Mouse (Mus musculus) midbrain, embryonic 10.5 days (tissue): Measurements from ENCODE around the gene Art2b. TPM values are rescaled to one million over a fixed set of nuclear protein-coding genes. Genes with fewer than 3 reads are reported as not detected.
"Not testable (repeated sequence)": the region's sequence is repeated elsewhere in the genome, so short reads cannot be mapped to it uniquely, and the experiment has no call there.

Experiments
- DNase-seq: peaks from one replicate; pipeline ENCODE4 v3.0.0-alpha.2; 2017; ENCODE audit warnings: low spot score
- H3K27ac ChIP-seq: fragments of 300-500 bp; sonication (generic); replicated peaks from 2 replicates; pipeline ENCODE4 v1.5.1; 2016; ENCODE audit warnings: mild to moderate bottlenecking
- H3K27me3 ChIP-seq: fragments of 300-500 bp; sonication (generic); 2 replicates; pipeline ENCODE4 v1.6.1; 2016; ENCODE audit warnings: low read depth, mild to moderate bottlenecking; ENCODE audit not compliant: poor library complexity, severe bottlenecking
- H3K36me3 ChIP-seq: fragments of 300-500 bp; sonication (generic); 2 replicates; pipeline ENCODE4 v1.6.1; 2016; ENCODE audit warnings: mild to moderate bottlenecking, moderate library complexity
- H3K4me1 ChIP-seq: fragments of 300-500 bp; sonication (generic); 2 replicates; pipeline ENCODE4 v1.6.1; 2016
- H3K4me3 ChIP-seq: fragments of 300-500 bp; sonication (generic); 2 replicates; pipeline ENCODE4 v1.5.1; 2016; ENCODE audit warnings: mild to moderate bottlenecking, moderate library complexity
- H3K9me3 ChIP-seq: fragments of 300-500 bp; sonication (generic); replicated peaks from 2 replicates; pipeline ENCODE4 v1.6.1; 2016; ENCODE audit warnings: mild to moderate bottlenecking
- WGBS: fragments of 180-500 bp; shearing (Covaris S2); methylation state at CpG from one replicate; pipeline ENCODE4 v1.1.7; 2016; 5-methylcytosine and 5-hydroxymethylcytosine counted together
- polyA plus RNA-seq: library from polyadenylated mRNA; unstranded; fragments of >200 nt; fragmentation: Nextera tagmentation; extraction: Ambion mirVana; gene quantifications from 2 replicates; pipeline ENCODE4 v1.2.1, GENCODE M21; 2016

The Art2b gene
- polyA plus RNA-seq, 1 experiment from 2014 or later = not detected

GRCm38 (mm10) chr7:101555473-101555872, 29.9 kb downstream of the Art2b start:
- not testable (repeated sequence) for H3K27ac ChIP-seq, H3K9me3 ChIP-seq, H3K36me3 ChIP-seq, H3K4me1 ChIP-seq, DNase-seq, H3K27me3 ChIP-seq, H3K4me3 ChIP-seq
- 92% methylated on average over 3 of the region's 3 CpGs for WGBS

- no peak for DNase-seq
- no peaks in the 10 kb centered on the region for H3K27me3 ChIP-seq
- WGBS = 94% methylated on average over 1 of the region's 1 CpGs
- no peak overlapping the region for H3K4me3 ChIP-seq
- H3K27ac ChIP-seq = no peak overlapping the region
- H3K9me3 ChIP-seq = no peaks in the 10 kb centered on the region
- 0 out of 2 replicates have a peak, but pooled peaks cover 5% of the 10 kb centered on the region for H3K4me1 ChIP-seq
- no peaks in the 10 kb centered on the region for H3K36me3 ChIP-seq
These were observed 33.9 kb downstream of the Art2b start for GRCm38 (mm10) chr7:101551530-101551929.

- H3K36me3 ChIP-seq = no peaks in the 10 kb centered on the region
- H3K27ac ChIP-seq = no peak overlapping the region
- WGBS = 75% methylated on average over 7 of the region's 7 CpGs
- H3K9me3 ChIP-seq = no peaks in the 10 kb centered on the region
- no peaks in the 10 kb centered on the region for H3K27me3 ChIP-seq
- no peak overlapping the region for H3K4me3 ChIP-seq
- 0 out of 2 replicates have a peak, but pooled peaks cover 5% of the 10 kb centered on the region for H3K4me1 ChIP-seq
- no peak for DNase-seq
These were observed 34.5 kb downstream of the Art2b start for GRCm38 (mm10) chr7:101550686-101551485.

GRCm38 (mm10) chr7:101549266-101549665, 36.1 kb downstream of the Art2b start:
- H3K4me1 ChIP-seq = 0 out of 2 replicates have a peak, but pooled peaks cover 5% of the 10 kb centered on the region
- no peaks in the 10 kb centered on the region for H3K36me3 ChIP-seq
- no peaks in the 10 kb centered on the region for H3K27me3 ChIP-seq
- no peaks in the 10 kb centered on the region for H3K9me3 ChIP-seq
- WGBS = 87% methylated on average over 3 of the region's 3 CpGs
- H3K4me3 ChIP-seq = no peak overlapping the region
- H3K27ac ChIP-seq = no peak overlapping the region
- DNase-seq = no peak

GRCm38 (mm10) chr7:101547651-101548050, 37.7 kb downstream of the Art2b start:
- Histone ChIP-seq H3K4me3 (no peak overlapping the region), H3K36me3 (no peaks in the 10 kb centered on the region), H3K4me1 (0 out of 2 replicates have a peak, but pooled peaks cover 5% of the 10 kb centered on the region), H3K27ac (no peak overlapping the region), H3K27me3 (no peaks in the 10 kb centered on the region), H3K9me3 (no peaks in the 10 kb centered on the region)
- no peak for DNase-seq
- WGBS = 89% methylated on average over 3 of the region's 3 CpGs

- H3K36me3 ChIP-seq = no peaks in the 10 kb centered on the region
- WGBS = 77% methylated on average over 10 of the region's 10 CpGs
- H3K4me3 ChIP-seq = no peak overlapping the region
- peaks cover 18% of the 10 kb centered on the region for H3K4me1 ChIP-seq
- no peak for DNase-seq
- H3K27ac ChIP-seq = no peak overlapping the region
- peaks cover 6% of the 10 kb centered on the region; the same call in 1 of the 2 replicates for H3K27me3 ChIP-seq
- H3K9me3 ChIP-seq = no peaks in the 10 kb centered on the region
These were observed 43.7 kb downstream of the Art2b start for GRCm38 (mm10) chr7:101541734-101542133.

- Histone ChIP-seq H3K4me3 (no peak overlapping the region), H3K27me3 (peaks cover 6% of the 10 kb centered on the region; the same call in 1 of the 2 replicates), H3K9me3 (no peaks in the 10 kb centered on the region), H3K27ac (no peak overlapping the region), H3K4me1 (peaks cover 18% of the 10 kb centered on the region), H3K36me3 (no peaks in the 10 kb centered on the region)
- DNase-seq = peak; percentile 74
- 4% methylated on average over 11 of the region's 11 CpGs for WGBS
These were observed 44.3 kb downstream of the Art2b start for GRCm38 (mm10) chr7:101541132-101541531.

GRCm38 (mm10) chr7:101540684-101541083, 44.7 kb downstream of the Art2b start:
- Histone ChIP-seq H3K36me3 (no peaks in the 10 kb centered on the region), H3K4me1 (peaks cover 22% of the 10 kb centered on the region), H3K27me3 (peaks cover 6% of the 10 kb centered on the region; the same call in 1 of the 2 replicates), H3K4me3 (no peak overlapping the region), H3K27ac (no peak overlapping the region), H3K9me3 (no peaks in the 10 kb centered on the region)
- no peak for DNase-seq
- WGBS = 84% methylated on average over 5 of the region's 5 CpGs

- no peak for DNase-seq
- 51% methylated on average over 9 of the region's 9 CpGs for WGBS
These were observed 45.6 kb downstream of the Art2b start for GRCm38 (mm10) chr7:101539774-101540173.

GRCm38 (mm10) chr7:101538141-101538933, 47.1 kb downstream of the Art2b start:
- H3K4me1 ChIP-seq = peaks cover 38% of the 10 kb centered on the region
- no peak overlapping the region for H3K4me3 ChIP-seq
- no peak for DNase-seq
- H3K9me3 ChIP-seq = no peaks in the 10 kb centered on the region
- WGBS = 65% methylated on average over 14 of the region's 14 CpGs
- H3K36me3 ChIP-seq = no peaks in the 10 kb centered on the region
- peaks cover 6% of the 10 kb centered on the region; the same call in 1 of the 2 replicates for H3K27me3 ChIP-seq
- no peak overlapping the region for H3K27ac ChIP-seq

More at GRCm38 (mm10) chr7:101539774-101540173, 45.6 kb downstream of the Art2b start:
- Histone ChIP-seq H3K4me1 (peaks cover 30% of the 10 kb centered on the region), H3K4me3 (no peak overlapping the region), H3K9me3 (no peaks in the 10 kb centered on the region), H3K27ac (no peak overlapping the region), H3K27me3 (peaks cover 6% of the 10 kb centered on the region; the same call in 1 of the 2 replicates), H3K36me3 (no peaks in the 10 kb centered on the region)

GRCm38 (mm10) chr7:101537541-101537940, 47.9 kb downstream of the Art2b start:
- no peaks in the 10 kb centered on the region for H3K9me3 ChIP-seq
- H3K27me3 ChIP-seq = peaks cover 6% of the 10 kb centered on the region; the same call in 1 of the 2 replicates
- H3K36me3 ChIP-seq = no peaks in the 10 kb centered on the region
- peaks cover 38% of the 10 kb centered on the region for H3K4me1 ChIP-seq
- H3K27ac ChIP-seq = no peak overlapping the region
- no peak for DNase-seq
- H3K4me3 ChIP-seq = no peak overlapping the region
- 55% methylated on average over 8 of the region's 8 CpGs for WGBS

GRCm38 (mm10) chr7:101535517-101535916, 49.9 kb downstream of the Art2b start:
- no peak overlapping the region for H3K4me3 ChIP-seq
- no peak for DNase-seq
- peaks cover 29% of the 10 kb centered on the region for H3K4me1 ChIP-seq
- peaks cover 6% of the 10 kb centered on the region; the same call in 1 of the 2 replicates for H3K27me3 ChIP-seq
- WGBS = 85% methylated on average over 5 of the region's 5 CpGs
- H3K27ac ChIP-seq = no peak overlapping the region
- H3K9me3 ChIP-seq = no peaks in the 10 kb centered on the region
- H3K36me3 ChIP-seq = no peaks in the 10 kb centered on the region
